Mouse (Mus musculus) CD4-positive, CD25-positive, alpha-beta regulatory T cell, adult 2 months (primary cell): ENCODE measurements around the gene Casp6.

Experiments used
- DNase-seq: peaks from one replicate; pipeline ENCODE4 v3.0.0-alpha.2; 2012; ENCODE audit warnings: low read depth, low spot score

Gene Casp6

GRCm38 (mm10) chr3:129923581-129923980 is 22.4 kb downstream of the Casp6 start:
- no peak for DNase-seq

DNA sequence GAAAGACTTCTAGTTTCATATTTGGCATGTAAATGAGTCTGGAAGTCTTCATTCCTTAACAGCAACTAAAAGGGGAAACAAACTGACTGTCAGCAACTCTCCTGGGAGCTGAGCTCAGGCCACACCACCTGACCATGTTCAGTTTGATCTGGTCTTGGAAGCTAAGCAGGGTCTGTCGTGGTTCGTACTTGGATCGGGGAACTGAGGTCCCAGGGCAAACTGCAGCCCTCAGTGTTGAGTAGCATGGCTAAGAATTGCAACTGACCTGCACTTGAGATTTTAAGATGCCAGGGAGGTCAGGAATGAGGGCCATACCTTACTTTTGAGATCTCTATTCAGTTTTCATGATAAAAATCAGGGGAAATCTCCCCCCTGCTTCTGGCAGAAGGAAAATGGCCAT is 24.6 kb downstream of the Casp6 start:
- DNase-seq: no peak

DNA sequence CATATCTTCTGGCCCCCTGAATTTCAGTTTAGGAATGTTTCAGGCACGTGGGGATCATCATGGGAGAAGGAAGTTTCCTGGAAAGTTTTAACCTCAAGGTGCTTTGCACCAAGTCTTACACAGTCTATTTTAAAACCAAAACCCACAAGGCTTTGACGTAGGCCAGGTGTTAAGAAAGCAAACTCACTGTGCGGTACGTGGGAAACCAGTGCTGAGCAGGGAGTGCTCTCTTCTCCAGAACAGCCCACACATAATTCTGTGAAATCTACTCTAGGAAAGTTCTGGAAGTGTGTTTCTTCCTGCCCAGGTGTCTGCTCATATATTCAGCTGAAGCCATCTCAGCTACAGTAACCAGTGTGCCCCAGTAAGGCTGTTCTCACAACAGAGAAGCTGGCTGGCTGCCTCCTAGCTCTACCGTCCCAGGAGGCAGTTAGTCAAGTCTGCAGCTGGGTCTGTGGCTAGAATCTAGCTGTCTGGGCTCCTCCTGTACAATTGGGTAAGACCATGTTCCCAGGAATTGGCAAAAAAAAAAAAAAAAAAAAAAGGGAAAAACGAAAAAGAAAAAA is 29.1 kb downstream of the Casp6 start:
- no peak for DNase-seq

GRCm38 (mm10) chr3:129932443-129932842 is 31.2 kb downstream of the Casp6 start:
- DNase-seq: peak; percentile 54

- no peak for DNase-seq
Measured at GRCm38 (mm10) chr3:129936561-129936960, 35.3 kb downstream of the Casp6 start.

- DNase-seq: no peak
Measured at GRCm38 (mm10) chr3:129937848-129938247, 36.6 kb downstream of the Casp6 start.

DNA sequence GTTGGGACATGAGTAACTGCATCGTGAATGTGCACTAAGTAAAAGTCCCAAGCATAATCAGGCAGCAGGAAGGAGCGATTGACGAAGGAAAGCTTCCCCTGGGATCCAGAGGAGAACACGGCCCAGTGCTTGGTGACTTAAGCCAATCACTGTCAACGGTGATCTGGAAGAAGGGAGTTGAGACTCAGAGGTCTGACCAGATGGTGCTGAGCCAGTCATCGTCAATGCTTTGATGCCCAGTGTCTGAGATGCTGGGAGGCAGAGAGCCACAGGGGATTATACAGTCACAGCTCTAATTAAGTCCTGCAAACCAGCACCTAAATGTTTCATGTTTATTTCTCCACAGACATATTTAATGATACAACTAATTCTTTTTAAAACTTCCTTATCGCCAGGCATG is 37.8 kb downstream of the Casp6 start:
- DNase-seq: no peak

GRCm38 (mm10) chr3:129940780-129941179 is 39.6 kb downstream of the Casp6 start:
- DNase-seq: no peak

DNA sequence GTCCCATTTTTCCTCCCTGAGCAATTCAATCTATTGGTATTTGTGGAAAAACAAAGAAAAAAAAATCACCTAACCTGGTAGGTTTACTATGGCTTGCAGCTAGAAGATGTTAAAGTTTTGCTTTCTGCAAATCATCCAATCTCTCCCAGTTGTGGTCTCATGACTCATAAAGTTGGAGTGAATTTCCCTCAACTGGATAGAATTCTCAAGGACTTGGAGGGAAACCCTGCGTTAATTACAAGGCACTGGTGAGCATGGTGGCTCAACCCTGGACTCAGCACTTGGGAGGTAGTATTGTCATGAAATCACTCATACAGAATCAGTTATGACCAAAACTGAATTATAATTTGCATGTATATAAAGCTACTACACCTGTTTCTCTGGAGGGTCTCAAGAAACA is 40.1 kb downstream of the Casp6 start:
- DNase-seq: no peak

- DNase-seq: no peak
Measured at GRCm38 (mm10) chr3:129943813-129944212, 42.6 kb downstream of the Casp6 start.

GRCm38 (mm10) chr3:129946217-129946914 is 45.1 kb downstream of the Casp6 start:
- DNase-seq: no peak

DNA sequence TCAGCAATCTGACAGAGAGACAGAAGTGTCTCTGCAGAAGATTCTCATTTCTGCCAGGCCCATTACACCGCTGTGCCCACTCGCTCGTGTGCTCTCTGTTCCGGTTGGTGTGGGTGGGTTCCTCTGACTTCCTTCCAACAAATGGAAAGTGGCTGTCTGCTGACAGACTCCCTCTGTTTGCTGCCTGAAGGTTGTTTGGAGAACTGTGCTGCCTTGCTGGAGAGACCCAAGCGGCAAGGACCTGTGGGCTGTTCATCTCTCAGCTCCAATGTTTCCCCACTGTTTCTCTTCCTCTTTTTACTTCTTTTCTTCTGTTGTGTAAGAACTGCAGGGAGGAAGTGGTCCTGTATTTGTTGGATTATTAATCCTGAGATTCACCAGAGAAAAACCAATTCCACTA is 47.1 kb downstream of the Casp6 start:
- DNase-seq: no peak

DNA sequence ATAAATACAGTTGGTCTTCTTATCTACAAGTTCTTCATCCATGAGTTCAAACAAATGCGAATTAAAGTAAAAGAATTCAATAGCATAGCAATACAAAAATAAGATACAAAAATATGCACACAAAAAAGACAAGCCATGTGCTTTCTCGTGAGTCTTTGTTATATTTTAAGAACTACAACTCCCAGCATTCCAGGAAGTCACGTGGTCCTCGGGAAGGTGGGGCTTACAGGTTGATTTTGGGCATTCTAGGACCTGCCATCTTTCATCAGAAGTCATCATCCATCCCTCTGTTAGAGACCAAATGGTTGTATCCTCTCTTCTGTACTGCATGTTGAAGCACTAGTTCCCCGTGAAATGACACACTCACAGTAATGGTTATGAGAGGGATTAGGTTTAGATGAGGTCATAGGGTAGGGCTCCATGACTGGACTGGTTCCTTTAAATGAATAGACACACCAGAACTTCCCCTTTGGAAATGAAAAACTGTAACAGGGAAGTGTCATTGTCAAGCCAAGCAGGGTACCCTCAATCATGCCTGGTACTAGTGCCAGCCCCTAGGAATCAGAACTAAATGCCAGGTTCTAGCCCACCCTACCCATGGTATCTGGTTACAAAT is 48.0 kb downstream of the Casp6 start:
- no peak for DNase-seq

GRCm38 (mm10) chr3:129953296-129953695 is 52.1 kb downstream of the Casp6 start:
- DNase-seq: no peak

DNA sequence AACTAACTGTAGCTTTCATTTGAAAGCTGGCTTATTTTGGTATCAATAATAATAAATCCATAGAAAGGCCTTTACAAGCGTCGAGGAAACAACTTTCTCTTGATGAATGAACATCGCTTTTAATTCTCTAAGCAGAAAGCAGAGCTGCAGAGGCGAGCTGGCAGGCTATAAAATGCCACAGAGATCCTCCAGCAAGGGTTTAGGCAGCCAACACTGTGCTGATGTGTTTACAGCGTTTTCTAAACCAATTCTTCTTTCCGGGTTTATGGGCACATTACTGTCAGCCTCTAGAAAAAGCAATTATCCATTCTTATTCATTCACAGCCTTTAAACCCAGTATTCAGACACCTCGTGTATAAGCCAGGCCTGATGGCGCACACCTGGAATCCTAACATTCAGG is 61.3 kb downstream of the Casp6 start:
- DNase-seq: no peak
